Mouse (Mus musculus): ENCODE results near the gene Kank4.
"Not testable (repeated sequence)": the region's sequence is repeated elsewhere in the genome, so short reads cannot be mapped to it uniquely, and the experiment has no call there.

The Kank4 gene

DNA sequence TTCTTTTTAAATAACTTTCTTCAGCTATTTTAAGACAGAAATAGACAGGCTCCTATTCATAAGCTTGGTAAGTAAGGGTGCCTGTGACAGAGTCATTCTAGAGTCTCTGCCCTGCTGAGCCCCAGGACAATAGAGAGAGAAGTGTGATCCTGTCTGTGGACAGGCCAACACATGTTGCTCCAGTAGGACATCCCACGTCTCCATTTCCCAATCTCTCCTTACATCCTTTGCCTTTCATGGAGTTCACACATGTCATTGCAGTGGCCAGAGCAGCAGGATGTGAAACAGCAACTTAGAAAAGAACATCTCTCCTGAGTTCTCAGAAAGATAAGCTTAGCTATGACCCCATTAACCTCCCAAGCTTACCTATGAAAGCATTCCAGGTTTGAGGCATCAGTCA lies 14.4 kb upstream of the Kank4 start:
- DNase-seq (ENCODE audit: low spot score), result no peak

DNA sequence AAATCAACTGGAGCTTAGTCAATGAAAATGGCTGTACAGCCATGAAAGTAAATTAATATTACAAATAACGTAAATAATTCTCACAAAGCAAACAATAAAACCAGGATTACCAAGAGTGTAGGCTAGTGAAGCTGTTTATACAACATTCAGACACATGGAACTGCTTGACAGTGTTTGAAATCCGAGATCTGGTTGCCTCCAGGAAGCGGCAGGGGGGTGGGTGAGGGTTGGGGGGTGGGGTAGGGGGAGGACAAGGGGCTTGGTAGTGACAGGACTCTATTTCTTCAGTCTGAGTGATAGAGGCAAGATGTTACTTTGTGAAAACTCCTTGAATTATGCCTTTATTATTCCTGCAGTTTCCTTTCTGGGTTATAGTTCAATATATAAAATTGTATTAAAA lies 9.4 kb upstream of the Kank4 start:
- DNase-seq (ENCODE audit: low spot score), result no peak

DNA sequence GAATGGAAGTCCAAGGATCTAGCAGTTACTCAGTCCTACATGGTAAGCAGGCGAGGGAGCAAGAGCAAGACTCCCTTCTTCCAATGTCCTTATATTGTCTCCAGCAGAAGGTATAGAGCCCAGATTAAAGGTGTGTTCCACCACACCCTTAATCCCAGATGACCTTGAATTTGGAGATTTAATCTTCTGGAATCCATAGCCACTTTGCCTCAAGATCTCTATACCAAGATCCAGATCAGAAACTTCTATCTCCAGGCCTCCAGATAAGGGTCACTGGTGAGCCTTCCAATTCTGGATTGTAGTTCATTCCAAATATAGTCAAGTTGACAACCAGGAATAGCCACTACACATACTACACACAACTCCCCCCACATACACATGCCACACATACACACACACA lies 6.4 kb upstream of the Kank4 start, which contains the start of gene I0C0044D17Rik:
I0C0044D17Rik (minus strand) TSS at position 101 of the 400 bp plus-strand sequence.
- DNase-seq (ENCODE audit: low spot score), result not testable (repeated sequence)

DNA sequence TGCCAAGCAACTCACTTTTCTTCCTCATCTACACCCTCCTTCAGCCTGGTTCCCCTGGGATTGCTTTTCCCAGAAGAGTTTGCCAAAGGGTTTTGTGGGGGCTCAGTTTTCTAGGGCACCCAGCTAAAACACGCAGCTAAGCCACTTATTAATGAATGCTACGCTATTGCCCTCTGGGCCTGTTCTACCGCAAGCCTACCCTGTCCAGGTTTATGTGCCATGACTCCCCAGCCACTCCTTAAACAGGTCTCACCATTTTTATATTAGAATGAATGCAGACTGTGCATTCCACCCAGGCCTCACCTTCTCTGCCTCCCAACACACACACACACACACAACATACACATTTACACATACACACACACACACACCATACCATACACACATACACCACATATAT lies 5.7 kb upstream of the Kank4 start:
- no peak for DNase-seq (ENCODE audit: low spot score)

DNA sequence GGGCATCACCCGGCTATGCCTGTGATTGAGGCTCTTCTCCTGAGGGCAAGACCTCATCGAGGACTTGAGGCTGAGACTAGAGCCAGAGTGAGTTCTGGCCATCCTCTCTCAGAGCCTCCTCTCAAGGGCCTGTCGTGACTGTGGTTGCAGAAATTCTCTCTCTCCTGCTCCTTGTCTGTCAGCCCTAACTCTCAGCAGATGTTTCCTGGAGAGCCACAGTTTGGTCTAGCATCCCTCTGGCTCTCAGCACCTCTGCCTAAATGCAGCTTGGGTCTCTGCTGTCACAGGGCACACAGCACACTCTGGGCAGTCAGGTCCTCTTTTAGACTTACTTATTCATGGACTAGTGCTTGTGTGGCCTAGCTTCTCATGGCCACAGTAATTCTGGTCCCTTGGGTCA lies 5.1 kb upstream of the Kank4 start:
- no peak for DNase-seq (ENCODE audit: low spot score)

DNA sequence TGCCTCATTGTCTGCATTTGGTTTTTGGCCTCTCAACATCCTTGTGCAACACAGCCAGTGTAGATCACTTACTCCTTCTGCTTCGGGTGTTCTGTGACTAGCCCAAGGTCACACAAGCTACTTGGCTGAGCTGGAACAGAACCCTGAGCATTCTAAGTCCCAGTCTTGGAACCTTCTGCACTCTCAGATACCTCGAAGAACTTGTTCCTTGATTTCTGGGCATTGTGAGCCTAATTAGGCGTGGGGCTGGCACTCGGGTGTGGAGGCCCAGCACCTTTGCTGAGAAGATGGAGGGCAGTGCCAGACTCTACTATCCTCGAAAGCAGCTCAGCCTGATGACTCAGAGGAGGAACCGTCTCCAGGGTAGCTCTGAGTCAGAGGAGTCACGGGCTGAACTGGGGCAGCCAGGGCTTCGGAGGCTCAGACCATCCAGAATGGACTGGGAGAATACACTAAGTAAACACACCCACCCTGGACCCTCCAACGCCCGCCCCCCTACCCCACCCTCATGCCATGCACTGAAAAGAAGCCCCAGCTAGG lies 1.9 kb upstream of the Kank4 start:
- no peak for DNase-seq (ENCODE audit: low spot score)

DNA sequence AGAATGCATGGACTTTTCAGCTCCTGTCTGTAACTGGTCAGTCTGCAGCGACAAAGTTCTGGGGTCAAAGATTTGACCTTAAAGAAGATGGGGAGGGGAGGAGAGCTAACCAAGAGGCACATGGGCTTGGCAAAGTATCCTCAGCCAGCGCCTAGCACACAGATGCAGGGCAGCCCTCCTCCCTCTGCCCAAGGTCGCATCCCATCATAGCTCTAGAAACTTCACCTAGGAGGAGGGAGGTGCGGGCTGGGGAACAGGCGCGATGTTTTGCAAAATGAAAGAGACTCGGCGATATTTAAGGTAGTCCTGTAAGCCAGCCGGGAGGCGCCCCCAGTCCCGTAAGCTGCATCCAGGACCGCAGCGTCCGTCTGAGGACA lies 542 bp downstream of the Kank4 start:
- no peak for DNase-seq (ENCODE audit: low spot score)

DNA sequence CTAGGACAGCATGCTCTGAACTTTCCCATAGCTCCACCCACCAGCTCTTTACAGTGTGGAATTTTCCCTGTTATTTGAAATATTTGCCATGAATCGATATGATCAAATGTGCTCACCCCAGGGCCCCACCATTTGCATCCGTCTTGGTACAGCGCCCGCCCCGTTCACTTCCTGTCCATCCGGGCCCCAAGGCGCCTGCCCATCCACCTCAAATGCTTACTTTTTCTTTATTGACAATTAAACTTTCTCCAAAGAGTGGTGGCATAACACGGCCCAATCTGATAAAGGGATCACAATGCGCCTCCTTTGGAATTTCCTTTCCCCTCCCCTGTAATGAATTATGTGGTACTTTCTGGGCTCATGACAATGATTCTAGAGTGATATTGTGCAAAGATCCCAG lies 11.0 kb downstream of the Kank4 start:
- no peak for DNase-seq (ENCODE audit: low spot score)

DNA sequence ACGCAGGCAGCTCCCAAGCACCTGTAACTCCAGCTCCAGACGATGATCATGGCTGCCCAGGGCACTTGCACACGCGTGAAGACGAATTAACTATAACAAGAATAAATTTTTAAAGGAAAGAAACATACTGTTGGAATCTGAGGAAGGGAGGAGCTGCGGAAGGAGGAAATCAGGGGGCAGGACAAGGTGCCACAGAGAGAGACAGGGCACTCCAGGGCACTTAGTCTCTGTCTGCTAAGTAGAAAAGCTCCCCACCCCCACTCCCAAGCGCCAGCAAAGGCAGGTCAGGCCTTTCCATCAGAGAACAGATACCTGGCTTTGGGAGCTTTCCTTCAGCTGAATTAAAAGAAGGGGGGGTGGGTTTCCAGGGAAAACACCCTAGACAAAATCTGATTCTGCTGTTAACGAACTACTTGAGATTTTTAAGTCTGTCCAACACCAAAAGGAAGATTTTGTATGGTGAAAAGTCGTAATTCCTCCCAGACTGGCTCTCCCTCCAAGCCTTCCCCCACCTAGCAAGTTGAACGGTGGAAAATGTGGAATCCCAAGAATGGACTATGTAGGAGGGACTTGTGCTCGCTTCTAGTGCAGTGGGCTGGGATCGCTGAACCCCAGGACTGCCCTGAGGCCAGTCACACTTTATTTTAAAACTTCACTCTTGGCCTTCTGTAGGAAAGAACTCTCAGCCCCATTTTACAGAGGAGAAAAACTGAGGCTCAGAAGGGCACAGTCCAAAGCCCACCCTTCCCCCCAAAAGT lies 11.9 kb downstream of the Kank4 start:
- DNase-seq (ENCODE audit: low spot score), result no peak

DNA sequence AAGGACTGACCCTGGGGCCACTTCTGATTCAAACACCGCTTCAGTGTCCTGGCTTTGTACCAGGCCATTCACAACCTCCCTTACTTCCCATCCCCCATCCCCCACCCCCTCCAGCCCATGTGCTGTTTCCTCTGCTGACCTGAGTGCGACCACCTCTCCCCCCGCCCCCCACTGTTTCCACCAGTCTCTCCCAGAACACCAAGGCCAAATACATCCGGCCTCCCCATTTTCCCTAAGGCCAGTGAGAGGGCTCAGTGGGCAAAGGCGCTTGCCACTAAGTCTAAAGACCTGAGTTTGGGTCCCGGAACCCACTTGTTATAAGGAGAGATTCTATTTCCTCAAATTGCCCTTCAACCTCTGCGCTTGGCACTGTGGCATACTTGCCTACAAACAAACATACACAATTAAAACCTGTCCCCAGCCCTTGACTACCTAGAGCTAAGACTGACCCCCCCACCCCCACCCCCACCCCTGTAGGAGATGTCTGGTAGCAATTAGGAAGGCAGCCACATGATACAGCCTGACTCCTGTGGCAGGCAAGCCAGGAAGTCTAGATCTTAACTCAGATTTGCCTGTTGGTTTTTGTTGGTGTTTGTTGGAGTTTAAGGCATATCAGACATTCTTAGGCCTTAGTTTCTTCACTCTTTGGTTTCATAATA lies 12.7 kb downstream of the Kank4 start:
- no peak for DNase-seq (ENCODE audit: low spot score)

DNA sequence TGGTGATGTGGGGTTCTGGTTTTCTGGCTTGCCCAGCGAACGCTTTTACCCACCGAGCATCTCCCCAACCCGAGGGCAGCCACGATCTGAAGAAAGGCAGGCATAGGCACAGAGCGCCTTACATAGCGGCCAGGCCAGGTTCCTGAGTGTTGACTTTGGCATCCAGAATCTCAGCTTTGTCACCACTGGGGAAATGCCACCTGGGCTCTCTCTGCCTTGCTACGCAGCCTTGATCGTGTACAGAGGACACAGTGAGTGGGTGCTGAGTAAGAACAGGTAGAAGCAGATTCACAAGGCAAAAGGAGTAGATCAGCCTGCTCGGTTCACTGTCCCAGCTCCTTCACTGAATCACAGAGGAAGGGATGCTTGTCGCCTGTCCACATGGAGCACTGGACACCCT lies 15.6 kb downstream of the Kank4 start:
- no peak for DNase-seq (ENCODE audit: low spot score)

DNA sequence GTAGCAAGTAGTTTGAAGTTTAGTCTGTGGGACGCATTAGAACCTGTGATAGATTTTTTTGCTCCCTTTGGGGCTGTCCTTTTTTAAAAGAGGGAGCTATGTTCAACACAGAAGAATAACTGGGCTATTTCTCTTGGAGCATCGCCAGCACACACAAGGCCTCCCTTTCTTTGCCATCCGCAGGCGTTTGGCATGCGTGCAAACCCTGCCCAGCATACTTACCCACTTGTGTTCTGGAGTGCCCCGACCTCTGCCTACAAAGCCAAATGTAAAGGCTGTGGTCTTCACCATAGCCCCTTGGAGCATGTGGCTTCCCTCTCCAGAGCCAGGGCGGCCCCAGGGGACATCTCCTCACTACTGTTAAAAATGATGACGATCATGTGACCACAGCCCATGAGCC lies 16.5 kb downstream of the Kank4 start:
- DNase-seq (ENCODE audit: low spot score), result no peak

DNA sequence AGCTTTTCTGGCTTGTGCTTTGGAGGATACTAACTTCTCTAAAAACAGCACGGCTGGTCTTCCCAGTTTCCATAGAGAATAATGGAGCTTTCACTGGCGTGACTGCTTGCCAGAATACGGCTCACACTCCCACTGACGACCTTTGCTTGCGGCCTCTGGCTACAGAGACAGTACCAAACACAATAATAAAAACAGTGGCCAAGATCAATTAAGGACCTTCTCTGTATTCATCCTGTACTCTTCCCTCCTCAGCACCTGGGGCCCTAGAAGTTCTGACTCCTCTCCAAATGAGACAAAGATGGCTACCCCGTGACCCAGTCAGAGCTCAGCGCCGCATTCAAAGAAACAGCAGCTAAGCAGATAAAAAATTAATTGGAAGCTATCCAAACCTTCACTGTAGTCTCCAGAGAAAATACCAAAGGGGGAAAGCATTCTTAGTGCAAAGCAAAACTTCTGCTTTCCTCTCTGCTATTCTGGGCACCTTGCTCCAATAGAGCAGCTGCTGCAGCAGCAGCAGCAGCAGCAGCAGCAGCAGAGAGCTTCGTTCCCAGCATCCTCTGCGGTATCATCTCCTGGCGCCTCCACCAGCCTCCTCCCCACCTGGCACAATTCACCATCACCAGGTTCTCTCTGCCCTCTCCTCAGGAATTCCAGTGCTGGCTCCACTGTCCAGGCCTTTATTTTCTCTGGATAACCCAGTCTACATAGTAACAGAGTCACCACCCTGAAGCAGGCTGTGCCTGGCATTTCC lies 20.6 kb downstream of the Kank4 start:
- DNase-seq (ENCODE audit: low spot score), result no peak

DNA sequence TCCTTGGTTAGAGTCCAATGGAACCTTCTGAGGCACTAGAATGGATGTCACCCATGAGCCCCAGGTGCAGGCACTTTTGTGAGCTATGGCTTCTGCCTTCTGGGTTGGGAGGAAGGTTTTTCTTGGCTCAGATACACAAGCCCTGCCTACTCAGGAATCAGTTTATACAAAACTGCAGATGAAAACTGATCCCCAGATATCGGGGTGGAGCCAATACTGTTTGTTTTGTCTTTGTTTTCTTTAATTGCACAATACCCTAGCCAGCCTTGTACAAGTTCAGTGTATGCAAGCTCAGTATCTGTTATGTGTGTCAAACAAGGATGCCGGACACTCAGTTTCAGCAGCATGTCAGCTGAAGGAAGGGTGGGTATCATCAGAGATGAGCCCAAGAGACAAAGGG lies 22.1 kb downstream of the Kank4 start:
- DNase-seq (ENCODE audit: low spot score), result no peak

DNA sequence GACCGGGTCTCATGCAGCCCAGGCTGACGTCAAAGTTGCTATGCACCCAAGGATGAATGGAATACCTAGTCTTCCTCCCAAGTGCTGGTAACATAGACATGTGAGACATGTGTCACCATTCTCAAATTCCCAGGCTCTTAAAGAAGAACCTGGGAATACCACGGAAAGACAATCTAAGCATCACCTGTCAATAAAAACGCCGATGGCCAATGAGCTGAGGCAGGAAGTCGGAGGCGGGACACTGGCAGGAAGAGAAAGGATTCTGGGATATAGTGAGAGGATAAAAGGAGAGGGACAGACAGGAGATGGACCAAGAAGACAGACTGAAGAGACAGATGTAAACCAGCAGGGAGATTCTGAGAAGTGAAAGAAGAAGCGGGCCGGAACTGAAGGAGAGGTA lies 23.9 kb downstream of the Kank4 start:
- no peak for DNase-seq (ENCODE audit: low spot score)

DNA sequence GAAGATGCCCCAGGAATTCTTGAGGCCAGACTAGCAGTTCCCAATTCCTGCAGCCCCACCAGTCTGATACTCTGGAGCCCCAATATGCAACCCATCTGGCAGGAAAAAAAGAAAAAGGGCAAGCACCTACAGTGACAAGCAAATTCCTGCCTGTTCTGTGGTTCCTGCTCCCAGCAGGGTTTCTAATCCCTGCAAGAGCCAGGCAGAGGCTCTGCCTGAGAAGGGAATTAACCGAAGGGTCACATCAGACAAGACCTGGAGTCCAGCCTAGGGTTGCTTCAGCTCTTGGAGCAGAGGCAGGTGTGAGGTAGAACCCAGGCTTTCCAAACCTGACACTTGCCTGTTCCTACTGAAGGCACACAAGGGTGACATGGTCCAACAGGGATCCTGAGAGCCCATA lies 26.6 kb downstream of the Kank4 start:
- no peak for DNase-seq (ENCODE audit: low spot score)

DNA sequence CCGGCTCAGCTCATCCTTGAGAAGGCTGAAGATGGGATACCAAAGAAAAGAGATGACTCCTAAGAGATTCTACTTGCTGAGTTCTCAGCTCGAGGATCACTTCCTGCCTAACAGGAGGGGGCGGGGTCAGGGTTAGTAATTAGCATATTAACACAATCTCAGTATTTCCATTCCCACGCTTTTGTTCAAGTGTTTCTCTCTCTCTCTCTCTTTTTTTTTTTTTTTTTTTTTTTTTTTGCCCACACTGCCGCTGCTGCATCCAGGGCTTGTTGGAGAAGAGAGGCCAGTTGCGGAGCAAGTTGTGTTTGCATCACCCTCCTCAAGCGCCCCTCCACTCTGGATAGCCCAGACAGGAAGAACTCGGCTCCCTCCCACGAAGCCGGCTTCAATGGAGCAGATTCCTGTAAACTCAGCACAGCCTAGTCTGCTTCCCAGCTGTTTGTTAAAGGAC lies 27.5 kb downstream of the Kank4 start:
- no peak for DNase-seq (ENCODE audit: low spot score)

DNA sequence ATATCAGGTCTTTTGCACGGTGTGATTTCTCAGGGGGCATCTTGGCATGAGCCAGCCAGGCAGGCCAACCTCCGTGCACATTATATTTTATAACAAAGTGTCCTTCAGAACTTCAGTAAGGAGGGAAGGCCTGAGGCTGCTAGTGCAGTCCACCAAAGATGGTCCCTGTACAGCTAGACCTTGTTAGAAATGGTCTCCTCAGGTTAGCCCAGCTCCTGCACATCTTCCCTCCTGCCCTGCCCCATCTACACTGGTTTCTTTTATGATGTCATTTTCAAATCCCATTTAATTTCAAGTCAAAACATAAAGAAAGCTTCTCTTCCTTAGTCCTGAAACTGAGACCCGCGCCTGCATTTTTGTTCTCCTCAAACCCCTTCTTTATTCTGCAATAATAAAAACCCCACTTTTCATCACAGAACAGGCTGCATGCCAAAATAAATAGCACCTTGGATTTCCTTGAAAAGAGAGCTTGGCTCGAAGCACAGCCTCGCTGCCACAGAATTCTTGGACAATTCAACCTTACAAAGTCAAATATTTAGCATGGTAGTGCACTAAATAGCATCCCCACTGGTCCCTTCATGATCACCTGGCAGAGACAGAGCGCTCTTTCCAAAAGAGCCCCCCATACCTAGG lies 28.1 kb downstream of the Kank4 start:
- DNase-seq (ENCODE audit: low spot score), result no peak

DNA sequence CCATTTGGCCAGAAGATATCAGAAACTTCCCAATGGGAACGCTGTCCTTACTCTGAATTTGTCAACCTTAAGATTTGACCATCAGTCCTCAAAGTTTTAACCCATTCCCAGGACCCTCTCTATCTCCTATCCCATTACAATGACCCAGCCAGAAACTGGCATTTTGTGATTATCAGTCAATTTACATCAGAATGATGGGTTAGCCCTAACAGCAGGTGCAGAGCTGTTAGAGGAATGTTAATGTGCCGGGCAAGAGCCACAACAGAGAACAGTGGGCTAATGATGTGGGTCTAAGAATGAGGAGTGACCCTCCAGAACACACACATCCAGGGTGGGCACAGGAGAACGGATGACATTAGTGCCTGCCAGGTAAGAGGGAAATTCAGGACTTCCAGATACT lies 31.1 kb downstream of the Kank4 start:
- DNase-seq (ENCODE audit: low spot score), result no peak

DNA sequence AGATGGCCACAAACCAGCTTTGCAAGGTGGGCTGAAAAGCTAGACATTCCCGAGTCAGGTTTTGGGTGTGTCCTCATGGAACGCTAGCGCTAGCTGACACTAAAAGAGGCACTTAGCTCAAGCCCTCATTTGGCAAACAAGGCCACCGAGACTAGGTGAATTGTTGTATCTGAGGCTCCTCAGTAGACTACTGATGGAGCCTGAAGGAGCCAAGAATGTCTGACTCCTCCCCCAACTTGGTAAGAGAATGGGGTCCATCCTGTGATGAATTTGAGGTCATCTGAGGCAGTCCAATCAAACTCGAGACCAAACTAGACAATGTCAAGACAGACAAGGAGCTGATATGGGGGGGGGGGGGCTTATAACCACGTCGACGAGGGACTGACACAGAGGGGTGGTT lies 31.5 kb downstream of the Kank4 start:
- DNase-seq (ENCODE audit: low spot score), result no peak

DNA sequence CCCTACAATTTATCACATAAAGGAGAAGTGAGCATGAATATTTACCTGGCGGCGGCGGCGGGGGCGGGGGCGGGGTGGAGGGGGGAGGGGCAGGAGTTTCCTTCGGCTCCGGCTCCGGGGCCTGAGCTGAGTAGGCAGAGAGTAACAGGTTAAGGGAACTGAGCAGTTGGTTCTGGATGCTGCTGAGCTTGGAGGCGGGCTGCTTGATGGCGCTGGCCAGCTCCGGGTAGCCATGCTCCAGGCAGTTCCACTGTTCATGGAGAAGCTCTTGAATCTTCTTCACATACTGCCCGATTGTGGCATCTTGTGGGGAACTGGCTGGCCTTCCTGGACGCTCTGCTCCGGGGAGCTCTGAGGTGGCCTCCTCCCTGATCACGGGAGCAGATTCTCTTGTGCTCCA lies 39.1 kb downstream of the Kank4 start:
- no peak for DNase-seq (ENCODE audit: low spot score)

DNA sequence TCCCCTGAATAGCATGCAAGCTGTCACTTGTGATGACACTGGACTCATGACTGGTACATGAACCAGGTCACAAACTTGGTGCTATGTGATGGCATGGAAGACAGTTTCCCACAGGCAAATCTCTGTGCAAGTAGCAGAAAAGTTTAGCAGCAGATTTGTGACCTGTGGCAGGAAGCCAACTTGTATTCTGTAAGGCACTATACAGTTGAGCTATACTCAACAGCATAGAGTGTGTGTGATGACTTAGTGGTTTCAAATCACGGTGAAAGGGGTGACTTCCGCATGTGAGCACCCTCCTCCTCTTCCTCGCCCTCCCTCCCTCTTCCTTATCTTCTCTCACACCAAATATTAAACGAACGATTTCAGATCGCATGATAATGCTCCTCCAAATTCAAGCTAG lies 39.9 kb downstream of the Kank4 start:
- no peak for DNase-seq (ENCODE audit: low spot score)
